Mouse (Mus musculus) C2C12 (cell line): Measurements from ENCODE around the gene Tpm3.

Source experiments
- CEBPB ChIP-seq: IDR thresholded peaks from one replicate; pipeline ENCODE4 v1.6.1; 2011; ENCODE audit warnings: low read depth, mild to moderate bottlenecking, control low read depth, moderate library complexity
- CTCF ChIP-seq: IDR thresholded peaks from one replicate; pipeline ENCODE4 v1.5.1; 2011; ENCODE audit not compliant: control insufficient read depth, insufficient read depth, insufficient read length
- MAX ChIP-seq: IDR thresholded peaks from one replicate; pipeline ENCODE4 v1.6.1; 2011; ENCODE audit warnings: mild to moderate bottlenecking, control low read depth
- MYOG ChIP-seq: IDR thresholded peaks from one replicate; pipeline ENCODE4 v1.6.1; 2011; ENCODE audit not compliant: control insufficient read depth, insufficient read length; ENCODE audit errors: extremely low read depth
- USF1 ChIP-seq: IDR thresholded peaks from one replicate; pipeline ENCODE4 v1.6.1; 2011; ENCODE audit warnings: low read depth, mild to moderate bottlenecking, control low read depth, moderate library complexity

DNA sequence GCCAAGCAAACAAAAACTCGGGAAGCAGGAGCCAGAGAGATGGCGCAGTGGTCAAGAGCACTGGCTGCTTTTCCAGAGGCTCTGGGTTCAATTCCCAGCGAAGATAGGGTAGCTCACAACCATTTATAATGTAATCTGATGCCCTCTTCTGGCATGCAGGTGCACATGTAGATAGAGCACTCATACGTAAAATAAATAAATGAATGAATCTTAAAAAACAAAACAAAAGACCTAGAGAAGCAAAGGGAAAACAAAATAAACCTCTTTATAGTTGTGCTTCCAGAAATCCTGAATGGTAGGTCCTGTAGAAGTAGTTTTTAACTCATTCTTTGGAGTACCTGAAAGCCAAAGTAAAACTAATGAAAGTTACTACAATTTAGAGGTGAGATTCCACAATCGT, 5.8 kb downstream of the Tpm3 start:
- TF ChIP-seq CTCF (no peak), USF1 (no peak), MAX (no peak), MYOG (no peak), CEBPB (no peak)
